Mouse (Mus musculus) lung, adult 2 months (tissue): ENCODE measurements around the gene Gramd1b. TPM values are rescaled to one million over a fixed set of nuclear protein-coding genes. Genes with fewer than 3 reads are reported as not detected.

Source experiments
- DNase-seq: peaks from one replicate; pipeline ENCODE4 v3.0.0; 2022
- H3K4me1 ChIP-seq: fragments of 200-500 bp; 2 replicates; pipeline ENCODE4 v1.6.1; 2011; ENCODE audit warnings: low read length; ENCODE audit not compliant: control insufficient read depth, insufficient read depth
- H3K4me3 ChIP-seq: fragments of 200-500 bp; replicated peaks from 2 replicates; pipeline ENCODE3; 2011; ENCODE audit warnings: low read depth, mild to moderate bottlenecking, control low read depth, low read length; ENCODE audit errors: extremely low read depth
- CTCF ChIP-seq: fragments of 200-500 bp; IDR thresholded peaks from 2 replicates; pipeline ENCODE4 v1.5.1; 2011; ENCODE audit warnings: mild to moderate bottlenecking, low read length, control low read depth; ENCODE audit not compliant: insufficient read depth
- POLR2A ChIP-seq: fragments of 200-500 bp; IDR thresholded peaks from 2 replicates; pipeline ENCODE4 v1.6.1; 2011; ENCODE audit warnings: low read depth, mild to moderate bottlenecking, control low read depth, low read length, borderline replicate concordance; ENCODE audit errors: extremely low read depth
- WGBS: fragments of 180-500 bp; shearing (Covaris S2); methylation state at CpG from one replicate; pipeline ENCODE4 v1.1.7; 2018; 5-methylcytosine and 5-hydroxymethylcytosine counted together
- polyA plus RNA-seq: library from polyadenylated mRNA; depleted of rRNA; stranded (reverse); fragments of >200 nt; gene quantifications from 2 replicates; pipeline ENCODE4 v1.2.3, GENCODE M21; 2012

Gramd1b gene
- polyA plus RNA-seq, 1 experiment = 19.0 TPM

DNA sequence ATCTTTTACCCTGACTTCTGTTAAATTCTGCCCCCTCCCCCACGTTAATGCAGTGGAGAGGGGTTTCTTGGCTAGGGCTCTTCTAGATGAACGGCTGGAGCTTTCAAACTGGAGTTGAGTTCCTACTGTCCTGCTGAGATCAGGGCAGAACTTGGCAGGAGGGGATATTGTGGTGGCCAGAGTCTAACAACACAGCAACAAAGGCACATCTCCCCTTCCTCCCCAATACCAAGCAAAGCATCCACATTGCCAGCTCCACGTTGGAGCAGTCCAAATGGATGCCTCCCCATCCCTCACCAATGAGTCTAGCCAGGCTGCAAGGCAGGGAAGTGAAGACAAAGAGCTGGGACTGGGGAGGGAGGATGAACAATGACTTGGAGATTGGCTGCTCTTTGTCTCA lies 49.9 kb downstream of the Gramd1b start:
- Histone ChIP-seq H3K4me1 (no peaks in the 10 kb centered on the region), H3K4me3 (no peak overlapping the region)
- 55% methylated on average over 3 of the region's 3 CpGs for WGBS
- TF ChIP-seq POLR2A (no peak), CTCF (no peak)
- DNase-seq = no peak

DNA sequence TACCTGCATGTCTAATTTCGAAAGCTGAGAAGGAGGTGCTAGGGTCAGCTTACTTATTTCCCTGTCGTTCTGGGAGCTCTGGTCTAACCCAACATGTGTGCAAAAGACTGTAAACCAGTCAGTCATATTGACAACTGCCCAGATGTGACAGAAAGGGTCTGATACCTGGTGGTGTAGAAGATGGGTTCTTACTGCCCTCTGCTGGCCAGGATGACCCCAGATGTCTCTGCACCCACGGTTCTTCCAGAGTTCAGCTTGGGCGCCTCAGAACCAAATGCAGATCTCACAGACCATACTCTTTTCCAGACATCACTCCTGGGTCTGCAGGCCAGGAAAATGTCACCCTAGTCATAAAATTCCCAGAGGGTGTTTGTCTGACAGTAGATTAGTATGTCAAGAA lies 51.9 kb downstream of the Gramd1b start:
- Histone ChIP-seq H3K4me1 (no peaks in the 10 kb centered on the region), H3K4me3 (no peak overlapping the region)
- TF ChIP-seq CTCF (peak; percentile 81), POLR2A (no peak)
- peak; percentile 63 for DNase-seq
- WGBS = 34% methylated on average over 4 of the region's 4 CpGs

DNA sequence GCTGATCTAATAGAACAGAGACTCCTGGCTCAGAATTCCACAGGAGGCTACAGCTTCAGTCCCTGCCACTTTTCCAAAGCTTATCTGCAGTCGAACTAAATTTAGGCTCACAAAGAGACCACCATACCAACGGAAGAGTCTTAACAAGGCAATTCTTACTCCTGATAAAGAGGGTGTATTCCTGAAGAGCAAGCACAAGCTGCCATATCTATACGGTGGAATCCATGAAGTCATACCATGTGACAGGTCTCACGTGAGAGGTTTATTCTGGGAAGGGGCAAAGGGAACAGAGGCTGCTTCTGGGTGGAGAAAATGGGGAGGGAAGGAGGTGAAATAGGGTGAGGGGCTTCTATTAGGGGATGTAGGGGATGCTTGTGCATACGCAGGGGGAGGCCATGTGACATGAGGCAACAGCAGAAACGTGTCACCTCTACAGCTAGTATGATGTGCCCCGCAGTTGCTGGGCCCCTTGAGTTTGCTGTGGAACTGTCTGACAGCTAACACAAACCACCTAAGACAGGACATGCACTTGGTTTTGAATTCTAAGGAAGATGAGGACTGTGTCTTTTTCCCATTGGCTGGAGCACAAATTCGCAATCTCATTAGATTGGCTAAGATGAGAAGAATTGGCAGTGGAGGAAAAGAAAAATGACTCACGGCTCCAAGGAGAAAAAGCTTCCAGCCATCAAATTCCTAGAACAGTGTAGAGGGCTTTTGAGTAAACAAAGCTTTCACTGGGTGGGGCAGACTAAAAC lies 52.9 kb downstream of the Gramd1b start:
- TF ChIP-seq CTCF = no peak
- TF ChIP-seq POLR2A = no peak
- DNase-seq = no peak
- Histone ChIP-seq H3K4me3 (no peak overlapping the region), H3K4me1 (no peaks in the 10 kb centered on the region)
- WGBS = 65% methylated on average over 9 of the region's 9 CpGs

DNA sequence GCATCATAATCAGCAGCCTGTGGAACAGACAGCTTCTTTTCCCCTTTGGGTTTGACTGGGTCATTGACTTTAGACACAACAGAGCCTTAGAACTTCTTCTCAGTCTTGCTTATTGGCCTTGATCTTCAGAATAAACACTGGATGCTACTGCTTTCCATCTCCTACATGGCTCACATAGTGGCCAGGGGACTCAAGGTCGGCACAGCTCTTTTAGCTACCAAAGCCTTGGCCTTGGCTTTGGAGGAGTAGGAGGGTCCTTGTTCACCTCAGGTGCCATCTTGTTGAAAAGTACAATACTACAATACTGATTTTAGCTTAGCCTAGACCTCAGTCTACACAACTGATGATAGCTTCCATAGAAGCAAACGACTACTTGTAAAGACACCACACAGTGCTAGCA lies 53.6 kb downstream of the Gramd1b start:
- no peak for TF ChIP-seq POLR2A
- TF ChIP-seq CTCF = no peak
- no peaks in the 10 kb centered on the region for H3K4me1 ChIP-seq
- no peak for DNase-seq
- no peak overlapping the region for H3K4me3 ChIP-seq
- 85% methylated on average over 2 of the region's 2 CpGs for WGBS

DNA sequence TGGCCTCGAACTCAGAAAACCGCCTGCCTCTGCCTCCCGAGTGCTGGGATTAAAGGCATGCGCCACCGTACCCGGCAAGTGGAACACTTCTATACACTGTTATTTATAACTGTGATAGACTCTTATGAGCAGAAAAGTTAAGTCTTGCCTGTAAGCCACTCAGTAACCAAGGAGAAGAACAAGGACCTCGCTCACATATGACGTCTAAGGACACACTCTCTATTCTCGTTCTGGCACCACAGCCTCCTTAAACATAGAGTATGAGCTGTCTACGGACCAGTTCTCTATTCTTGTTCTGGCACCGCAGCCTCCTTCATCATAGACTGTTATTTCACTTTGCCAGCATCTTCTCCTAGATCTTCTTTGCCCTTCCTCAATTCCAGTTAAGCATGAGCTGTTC lies 55.1 kb downstream of the Gramd1b start:
- H3K4me3 ChIP-seq = no peak overlapping the region
- no peak for TF ChIP-seq CTCF
- no peak for TF ChIP-seq POLR2A
- 88% methylated on average over 11 of the region's 11 CpGs for WGBS
- H3K4me1 ChIP-seq = no peaks in the 10 kb centered on the region
- no peak for DNase-seq

DNA sequence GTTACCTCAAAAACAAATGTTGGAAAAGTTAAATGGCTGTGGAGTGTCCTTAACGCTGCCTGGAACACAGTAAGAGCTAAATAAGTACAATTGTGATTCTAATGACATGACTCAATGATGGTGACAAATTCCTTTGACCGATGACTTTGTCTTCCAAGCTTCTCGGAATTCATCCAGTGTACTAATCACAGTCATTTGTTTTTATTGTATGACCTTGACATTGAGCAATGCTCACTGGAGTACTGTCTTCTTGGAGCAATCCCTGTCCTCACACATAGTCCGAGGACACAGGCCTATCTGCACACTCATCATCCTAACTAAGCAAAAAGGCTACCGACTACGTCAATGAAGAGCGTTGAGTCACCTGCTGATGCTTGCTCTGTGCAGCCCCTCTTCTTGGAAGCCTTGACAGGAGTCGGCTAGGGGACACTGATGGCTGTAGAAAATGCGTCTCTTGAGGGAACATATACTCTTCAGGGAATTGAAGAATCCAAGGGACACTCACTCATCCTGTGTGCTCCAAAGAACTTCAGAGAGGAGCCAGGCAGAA lies 58.1 kb downstream of the Gramd1b start:
- DNase-seq = no peak
- Histone ChIP-seq H3K4me1 (no peaks in the 10 kb centered on the region), H3K4me3 (no peak overlapping the region)
- TF ChIP-seq POLR2A (no peak), CTCF (no peak)
- WGBS = 78% methylated on average over 9 of the region's 9 CpGs

DNA sequence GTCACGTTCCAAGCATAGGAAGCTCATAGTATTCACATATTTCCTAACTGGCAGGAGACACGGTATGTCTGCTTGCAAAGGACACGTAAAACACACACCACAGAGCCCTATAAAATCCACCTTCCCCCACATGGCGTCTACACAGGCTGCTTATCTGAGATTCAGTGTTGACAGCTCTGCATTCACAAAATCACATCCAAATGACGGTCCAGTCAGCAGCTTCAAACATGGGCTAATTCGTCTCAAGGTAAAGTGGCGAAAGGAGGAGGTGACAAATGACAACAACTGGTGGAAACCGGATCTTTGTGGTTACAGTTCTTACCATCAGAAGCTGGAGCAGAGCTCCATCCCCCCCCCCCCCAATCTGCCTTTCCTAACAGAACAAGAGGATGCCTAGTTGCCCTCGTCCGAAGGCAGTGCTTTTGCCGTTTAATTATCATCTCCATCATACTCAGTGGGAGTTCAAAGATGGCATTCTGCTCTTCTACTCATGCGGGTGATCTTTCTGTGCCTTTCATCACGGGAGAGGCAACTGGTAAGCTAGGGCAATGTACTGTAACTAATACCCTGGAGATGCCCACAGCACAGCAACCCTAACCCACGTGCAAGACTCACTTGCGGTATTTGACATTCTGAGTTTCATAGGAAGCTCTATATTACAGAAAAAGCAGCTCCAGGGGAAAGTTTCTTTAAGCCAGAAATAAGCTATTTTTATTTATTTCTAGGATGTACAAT lies 61.6 kb downstream of the Gramd1b start:
- H3K4me3 ChIP-seq = no peak overlapping the region
- no peak for DNase-seq
- TF ChIP-seq CTCF = no peak
- no peak for TF ChIP-seq POLR2A
- WGBS = 65% methylated on average over 15 of the region's 15 CpGs
- H3K4me1 ChIP-seq = no peaks in the 10 kb centered on the region

DNA sequence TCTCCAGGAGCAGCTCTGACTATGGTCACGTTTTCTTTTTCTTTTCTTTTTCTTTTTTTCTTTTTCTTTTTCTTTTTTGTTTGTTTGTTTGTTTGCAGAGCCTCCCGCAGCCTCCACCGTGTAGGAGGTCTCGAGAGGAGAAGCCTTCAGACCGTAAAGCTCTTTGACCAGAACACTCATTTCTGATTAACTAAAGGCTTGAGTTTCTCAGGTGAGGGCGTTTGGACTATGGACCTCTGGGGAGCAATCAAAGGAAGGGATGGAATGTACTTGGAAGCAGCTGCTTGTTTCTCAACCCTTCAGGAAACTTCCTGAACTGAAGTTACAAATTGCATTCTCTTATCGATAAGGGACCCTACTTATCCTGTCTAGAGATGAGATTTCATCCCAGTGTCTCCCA lies 64.4 kb downstream of the Gramd1b start:
- WGBS = 41% methylated on average over 7 of the region's 7 CpGs
- DNase-seq = no peak
- Histone ChIP-seq H3K4me3 (no peak overlapping the region), H3K4me1 (no peaks in the 10 kb centered on the region)
- TF ChIP-seq POLR2A (no peak), CTCF (no peak)

DNA sequence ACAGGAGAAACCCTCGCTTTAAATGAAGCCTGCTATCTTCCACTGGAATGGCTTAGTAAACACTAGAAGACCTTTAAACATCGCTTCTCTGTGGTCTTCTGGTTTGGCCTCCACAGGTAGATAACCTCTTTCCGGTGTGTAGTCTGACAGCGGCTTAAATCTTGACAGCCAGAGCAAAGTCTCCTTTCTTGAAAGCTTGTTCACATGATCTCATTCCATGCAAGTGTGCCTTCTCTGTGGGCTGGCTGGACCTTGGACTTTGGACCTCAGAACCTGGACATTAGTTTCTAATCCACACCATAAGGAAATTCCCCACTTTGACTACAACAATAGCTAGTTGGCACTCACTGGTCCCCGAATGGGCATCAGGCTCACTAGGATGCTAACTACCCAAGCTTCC lies 65.6 kb downstream of the Gramd1b start:
- Histone ChIP-seq H3K4me1 (no peaks in the 10 kb centered on the region), H3K4me3 (no peak overlapping the region)
- TF ChIP-seq CTCF (no peak), POLR2A (no peak)
- no peak for DNase-seq
- WGBS = 79% methylated on average over 5 of the region's 5 CpGs

DNA sequence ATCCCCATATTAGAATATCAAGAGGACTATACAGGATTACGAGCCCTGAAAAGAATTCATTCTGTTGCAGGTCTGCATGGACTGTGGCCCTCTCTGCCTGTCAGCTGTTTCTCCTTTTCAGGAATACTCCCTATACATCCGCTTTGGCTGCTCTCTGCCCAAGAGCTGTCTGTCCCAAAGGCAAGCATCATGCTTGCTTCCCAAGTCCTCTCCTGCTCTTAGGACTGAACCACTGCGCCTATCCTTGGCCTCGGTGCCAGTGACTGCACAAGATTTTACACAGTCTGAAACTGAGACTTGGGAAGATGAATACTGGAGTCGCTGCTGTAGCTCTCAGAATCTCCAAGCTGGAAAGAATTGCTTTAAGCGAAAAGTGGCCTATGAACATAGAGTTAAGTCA lies 68.8 kb downstream of the Gramd1b start:
- no peak for DNase-seq
- Histone ChIP-seq H3K4me3 (no peak overlapping the region), H3K4me1 (no peaks in the 10 kb centered on the region)
- WGBS = 87% methylated on average over 6 of the region's 6 CpGs
- TF ChIP-seq POLR2A = no peak
- no peak for TF ChIP-seq CTCF

DNA sequence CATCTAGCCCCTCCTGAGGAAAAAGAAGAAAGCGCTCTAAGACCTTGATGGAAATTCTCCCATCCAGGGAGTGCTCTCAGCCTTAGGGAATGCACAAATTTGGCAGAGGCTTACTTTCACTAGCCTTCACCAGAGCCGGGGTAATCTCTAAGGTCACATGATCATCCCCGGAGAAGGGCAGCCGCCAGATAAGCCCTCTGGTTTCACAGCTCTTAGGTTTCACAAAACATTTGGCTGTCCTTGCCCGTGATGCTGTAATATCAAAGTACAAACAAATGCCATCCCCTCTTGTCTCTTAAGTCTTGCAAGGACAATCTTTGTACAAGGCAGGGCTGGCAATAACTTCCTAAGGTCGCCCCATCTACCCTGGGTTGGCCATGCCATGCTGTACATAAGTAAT lies 70.4 kb downstream of the Gramd1b start:
- Histone ChIP-seq H3K4me1 (no peaks in the 10 kb centered on the region), H3K4me3 (no peak overlapping the region)
- no peak for DNase-seq
- 23% methylated on average over 6 of the region's 6 CpGs for WGBS
- TF ChIP-seq CTCF (no peak), POLR2A (no peak)
